Mouse (Mus musculus): ENCODE measurements around the gene Isg20. TPM values are rescaled to one million over a fixed set of nuclear protein-coding genes. Genes with fewer than 3 reads are reported as not detected.

Isg20 gene
- total and polyA plus RNA-seq, 3 experiments: 63.1 to 240 (median 105) TPM

DNA sequence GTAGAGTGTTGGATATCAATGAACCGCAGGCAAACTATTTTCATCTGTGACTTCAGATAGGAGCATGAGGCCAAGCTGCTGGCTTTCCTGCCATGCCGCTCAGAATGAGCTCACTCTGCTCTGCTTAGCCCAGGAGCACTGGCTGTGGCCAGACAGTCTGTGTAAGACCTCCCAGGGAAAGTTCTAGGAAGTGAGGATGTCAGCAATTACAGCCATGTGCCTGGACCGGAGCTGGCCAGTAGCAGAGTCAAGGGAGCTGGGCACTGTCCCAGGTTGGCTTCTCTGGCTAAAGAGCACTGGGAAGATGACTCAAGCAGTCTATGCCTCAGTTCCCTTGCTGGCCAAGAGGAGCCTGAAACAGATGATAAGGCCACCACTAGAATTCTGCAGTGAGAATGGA, 50.7 kb downstream of the Isg20 start:
- no peaks in the 10 kb centered on the region for H3K79me2 ChIP-seq (ENCODE audit: control insufficient read depth, insufficient read depth, low read length, poor library complexity)
- no peak overlapping the region for H3K9ac ChIP-seq (ENCODE audit: control insufficient read depth, low read depth, low read length, poor library complexity, severe bottlenecking)
- TF ChIP-seq MYB (IDR thresholded peaks at IDR 0.05; ENCODE audit: low read depth, low read length) (no peak), USF2 (IDR thresholded peaks at IDR 0.05; ENCODE audit: borderline replicate concordance in 1 of 2, insufficient read depth in 1 of 2, low read depth in 1 of 2, low read length in 2 of 2) (no peak), MAX (IDR thresholded peaks at IDR 0.05; ENCODE audit: low read length) (no peak), TAL1 (IDR thresholded peaks at IDR 0.05; ENCODE audit: low read length) (no peak), ZC3H11A (IDR thresholded peaks at IDR 0.05; ENCODE audit: low read depth, low read length) (no peak), TBP (IDR thresholded peaks at IDR 0.05; ENCODE audit: low read depth, low read length) (no peak), GATA1 (IDR thresholded peaks at IDR 0.05; ENCODE audit: low read depth, low read length) (no peak), ZNF384 (IDR thresholded peaks at IDR 0.05; ENCODE audit: low read depth, low read length) (no peak), EP300 (IDR thresholded peaks at IDR 0.05; ENCODE audit: low read depth in 1 of 2, low read length in 2 of 2) (no peak), ZMIZ1 (IDR thresholded peaks at IDR 0.05; ENCODE audit: low read depth, low read length) (no peak), MXI1 (IDR thresholded peaks at IDR 0.05; ENCODE audit: low read depth, low read length) (no peak), MAZ (IDR thresholded peaks at IDR 0.05; ENCODE audit: low read depth, low read length) (no peak), BHLHE40 (IDR thresholded peaks at IDR 0.05; ENCODE audit: borderline replicate concordance, low read depth, low read length) (no peak), E2F4 (IDR thresholded peaks at IDR 0.05; ENCODE audit: borderline replicate concordance, low read depth, low read length) (no peak)
- DNase-seq (ENCODE audit: low read depth, low spot score): no peak
- peaks cover 0 to 1% of the 10 kb centered on the region in 2 experiments; a peak in 2 of 4 replicates for H3K27me3 ChIP-seq (ENCODE audit: control insufficient read depth in 1 of 2, insufficient read depth in 2 of 2, low read length in 2 of 2)
- no peaks in the 10 kb centered on the region for H3K4me1 ChIP-seq (ENCODE audit: control insufficient read depth in 1 of 2, insufficient read depth in 2 of 2, low read length in 2 of 2)
- no peaks in the 10 kb centered on the region for H3K9me3 ChIP-seq (replicated peaks; ENCODE audit: insufficient read depth, low read length)
- H3K36me3 ChIP-seq (ENCODE audit: control insufficient read depth in 1 of 2, insufficient read depth in 2 of 2, low read length in 2 of 2): no peaks in the 10 kb centered on the region
- no peak overlapping the region for H3K27ac ChIP-seq (ENCODE audit: control insufficient read depth, low read depth, low read length)
- no peak overlapping the region for H3K4me3 ChIP-seq (ENCODE audit: control insufficient read depth in 1 of 2, insufficient read depth in 1 of 2, low read depth in 2 of 2, low read length in 2 of 2)

Other genes with a start within 250 kb of the Isg20 start
- 0.04 TPM in 1 of 2 replicates, not detected in the other for gene Ntrk3, start 175.4 kb upstream of the Isg20 start, total RNA-seq (2012; rRNA removed)
- gene Ntrk3, start 175.4 kb upstream of the Isg20 start, polyA plus RNA-seq (2012; ENCODE audit: insufficient read depth in 1 of 2, insufficient read length in 2 of 2, low read depth in 1 of 2, low replicate concordance in 2 of 2, missing spikeins in 1 of 2): not detected
- 88.8 and 106 TPM in 2 replicates for gene Mrps11, start 130.3 kb upstream of the Isg20 start, total RNA-seq (2012; rRNA removed)
- 100 to 1,000 TPM in 1 of 2 experiments, not detected in 1; 116 TPM for gene Mrps11, start 130.3 kb upstream of the Isg20 start, polyA plus RNA-seq (2012; ENCODE audit: insufficient read depth in 1 of 2, insufficient read length in 2 of 2, low read depth in 1 of 2, low replicate concordance in 2 of 2, missing spikeins in 1 of 2)
- gene Mrpl46, start 129.9 kb upstream of the Isg20 start, total RNA-seq (2012; rRNA removed): 67.2 and 69.8 TPM in 2 replicates
- gene Mrpl46, start 129.9 kb upstream of the Isg20 start, polyA plus RNA-seq (2012; ENCODE audit: insufficient read depth in 1 of 2, insufficient read length in 2 of 2, low read depth in 1 of 2, low replicate concordance in 2 of 2, missing spikeins in 1 of 2): 10 to 100 TPM in 1 of 2 experiments, not detected in 1; 70.8 TPM
- 14.3 and 15.8 TPM in 2 replicates for gene Det1, start 66.2 kb upstream of the Isg20 start, total RNA-seq (2012; rRNA removed)
- gene Det1, start 66.2 kb upstream of the Isg20 start, polyA plus RNA-seq (2012; ENCODE audit: insufficient read depth in 1 of 2, insufficient read length in 2 of 2, low read depth in 1 of 2, low replicate concordance in 2 of 2, missing spikeins in 1 of 2): 10 to 100 TPM in 1 of 2 experiments, not detected in 1; 16.8 TPM
- 72.5 and 95.9 TPM in 2 replicates for gene Aen, start 17.6 kb upstream of the Isg20 start, total RNA-seq (2012; rRNA removed)
- gene Aen, start 17.6 kb upstream of the Isg20 start, polyA plus RNA-seq (2012; ENCODE audit: insufficient read depth in 1 of 2, insufficient read length in 2 of 2, low read depth in 1 of 2, low replicate concordance in 2 of 2, missing spikeins in 1 of 2): 10 to 100 TPM in 1 of 2 experiments, not detected in 1; 97.7 TPM
- gene Acan, start 140.1 kb downstream of the Isg20 start, total RNA-seq (2012; rRNA removed): not detected in 2 replicates
- gene Acan, start 140.1 kb downstream of the Isg20 start, polyA plus RNA-seq (2012; ENCODE audit: insufficient read depth in 1 of 2, insufficient read length in 2 of 2, low read depth in 1 of 2, low replicate concordance in 2 of 2, missing spikeins in 1 of 2): not detected
- gene Hapln3, start 217.6 kb downstream of the Isg20 start, total RNA-seq (2012; rRNA removed): not detected in 2 replicates
- not detected for gene Hapln3, start 217.6 kb downstream of the Isg20 start, polyA plus RNA-seq (2012; ENCODE audit: insufficient read depth in 1 of 2, insufficient read length in 2 of 2, low read depth in 1 of 2, low replicate concordance in 2 of 2, missing spikeins in 1 of 2)
- 4.7 and 4.9 TPM in 2 replicates for gene Mfge8, start 235.6 kb downstream of the Isg20 start, total RNA-seq (2012; rRNA removed)
- 1 to 10 TPM in 1 of 2 experiments, not detected in 1; 9.5 TPM for gene Mfge8, start 235.6 kb downstream of the Isg20 start, polyA plus RNA-seq (2012; ENCODE audit: insufficient read depth in 1 of 2, insufficient read length in 2 of 2, low read depth in 1 of 2, low replicate concordance in 2 of 2, missing spikeins in 1 of 2)